Mouse (Mus musculus): ENCODE results near the gene Abca1. TPM values are rescaled to one million over a fixed set of nuclear protein-coding genes. Genes with fewer than 3 reads are reported as not detected.

Abca1 gene
- polyA plus RNA-seq, 1 experiment, result 9.3 TPM

GRCm38 (mm10) chr4:53137087-53137486 lies 22.6 kb downstream of the Abca1 start:
- WGBS, result 87% methylated on average over 2 of the region's 2 CpGs
- Histone ChIP-seq H3K36me3 (ENCODE audit: control insufficient read depth, insufficient read depth, low read length) (peaks cover 1% of the 10 kb centered on the region; the same call in 1 of the 2 replicates), H3K27ac (ENCODE audit: insufficient read depth, low read depth, low read length) (no peak overlapping the region), H3K4me1 (ENCODE audit: control insufficient read depth, insufficient read depth, low read length) (peaks cover 6% of the 10 kb centered on the region; the same call in 1 of the 2 replicates), H3K4me3 (ENCODE audit: insufficient read depth, low read depth, low read length) (no peak overlapping the region), H3K27me3 (replicated peaks; ENCODE audit: control insufficient read depth, insufficient read depth, low read length) (no peaks in the 10 kb centered on the region)
- no peak for TF ChIP-seq POLR2A (IDR thresholded peaks at IDR 0.05; ENCODE audit: low read depth, low read length)
- no peak for TF ChIP-seq CTCF (conservative IDR thresholded peaks at IDR 0.05; ENCODE audit: insufficient read depth, insufficient read length, low read depth, low read length)
- DNase-seq, result no peak

- Histone ChIP-seq H3K36me3 (ENCODE audit: control insufficient read depth, insufficient read depth, low read length) (peaks cover 2% of the 10 kb centered on the region), H3K27ac (ENCODE audit: insufficient read depth, low read depth, low read length) (no peak overlapping the region), H3K4me1 (ENCODE audit: control insufficient read depth, insufficient read depth, low read length) (peaks cover 6% of the 10 kb centered on the region; the same call in 1 of the 2 replicates), H3K27me3 (replicated peaks; ENCODE audit: control insufficient read depth, insufficient read depth, low read length) (no peaks in the 10 kb centered on the region), H3K4me3 (ENCODE audit: insufficient read depth, low read depth, low read length) (no peak overlapping the region)
- TF ChIP-seq POLR2A (IDR thresholded peaks at IDR 0.05; ENCODE audit: low read depth, low read length) (no peak), CTCF (conservative IDR thresholded peaks at IDR 0.05; ENCODE audit: insufficient read depth, insufficient read length, low read depth, low read length) (no peak)
- DNase-seq, result peak; percentile 38
- WGBS, result 54% methylated on average over 7 of the region's 7 CpGs
Measured at GRCm38 (mm10) chr4:53134816-53135215, 24.9 kb downstream of the Abca1 start.

GRCm38 (mm10) chr4:53133995-53134394 lies 25.7 kb downstream of the Abca1 start:
- H3K4me1 ChIP-seq (ENCODE audit: control insufficient read depth, insufficient read depth, low read length), result no peaks in the 10 kb centered on the region
- TF ChIP-seq POLR2A (IDR thresholded peaks at IDR 0.05; ENCODE audit: low read depth, low read length), result no peak
- TF ChIP-seq CTCF (conservative IDR thresholded peaks at IDR 0.05; ENCODE audit: insufficient read depth, insufficient read length, low read depth, low read length), result no peak
- H3K27me3 ChIP-seq (replicated peaks; ENCODE audit: control insufficient read depth, insufficient read depth, low read length), result no peaks in the 10 kb centered on the region
- H3K27ac ChIP-seq (ENCODE audit: insufficient read depth, low read depth, low read length), result no peak overlapping the region
- H3K4me3 ChIP-seq (ENCODE audit: insufficient read depth, low read depth, low read length), result no peak overlapping the region
- no peak for DNase-seq
- peaks cover 3% of the 10 kb centered on the region for H3K36me3 ChIP-seq (ENCODE audit: control insufficient read depth, insufficient read depth, low read length)
- WGBS, result 88% methylated on average over 4 of the region's 4 CpGs

GRCm38 (mm10) chr4:53131538-53131937 lies 28.2 kb downstream of the Abca1 start:
- H3K36me3 ChIP-seq (ENCODE audit: control insufficient read depth, insufficient read depth, low read length), result peaks cover 13% of the 10 kb centered on the region

GRCm38 (mm10) chr4:53130622-53131517 lies 28.8 kb downstream of the Abca1 start:
- no peaks in the 10 kb centered on the region for H3K4me1 ChIP-seq (ENCODE audit: control insufficient read depth, insufficient read depth, low read length)
- H3K27ac ChIP-seq (ENCODE audit: insufficient read depth, low read depth, low read length), result no peak overlapping the region
- no peak overlapping the region for H3K4me3 ChIP-seq (ENCODE audit: insufficient read depth, low read depth, low read length)
- TF ChIP-seq POLR2A (IDR thresholded peaks at IDR 0.05; ENCODE audit: low read depth, low read length) (no peak), CTCF (conservative IDR thresholded peaks at IDR 0.05; ENCODE audit: insufficient read depth, insufficient read length, low read depth, low read length) (no peak)
- WGBS, result 72% methylated on average over 6 of the region's 6 CpGs
- peaks cover 13% of the 10 kb centered on the region for H3K36me3 ChIP-seq (ENCODE audit: control insufficient read depth, insufficient read depth, low read length)
- no peak for DNase-seq
- no peaks in the 10 kb centered on the region for H3K27me3 ChIP-seq (replicated peaks; ENCODE audit: control insufficient read depth, insufficient read depth, low read length)

More at GRCm38 (mm10) chr4:53131538-53131937, 28.2 kb downstream of the Abca1 start:
- no peak overlapping the region for H3K4me3 ChIP-seq (ENCODE audit: insufficient read depth, low read depth, low read length)
- no peaks in the 10 kb centered on the region for H3K27me3 ChIP-seq (replicated peaks; ENCODE audit: control insufficient read depth, insufficient read depth, low read length)
- no peak overlapping the region for H3K27ac ChIP-seq (ENCODE audit: insufficient read depth, low read depth, low read length)
- TF ChIP-seq POLR2A (IDR thresholded peaks at IDR 0.05; ENCODE audit: low read depth, low read length), result no peak
- TF ChIP-seq CTCF (conservative IDR thresholded peaks at IDR 0.05; ENCODE audit: insufficient read depth, insufficient read length, low read depth, low read length), result no peak
- 96% methylated on average over 5 of the region's 5 CpGs for WGBS
- no peak for DNase-seq
- H3K4me1 ChIP-seq (ENCODE audit: control insufficient read depth, insufficient read depth, low read length), result no peaks in the 10 kb centered on the region

GRCm38 (mm10) chr4:53129716-53130301 lies 29.9 kb downstream of the Abca1 start:
- H3K27me3 ChIP-seq (replicated peaks; ENCODE audit: control insufficient read depth, insufficient read depth, low read length), result no peaks in the 10 kb centered on the region
- peaks cover 13% of the 10 kb centered on the region for H3K36me3 ChIP-seq (ENCODE audit: control insufficient read depth, insufficient read depth, low read length)
- no peaks in the 10 kb centered on the region for H3K4me1 ChIP-seq (ENCODE audit: control insufficient read depth, insufficient read depth, low read length)
- no peak overlapping the region for H3K27ac ChIP-seq (ENCODE audit: insufficient read depth, low read depth, low read length)
- 93% methylated on average over 11 of the region's 11 CpGs for WGBS
- no peak for DNase-seq
- no peak overlapping the region for H3K4me3 ChIP-seq (ENCODE audit: insufficient read depth, low read depth, low read length)
- TF ChIP-seq CTCF (conservative IDR thresholded peaks at IDR 0.05; ENCODE audit: insufficient read depth, insufficient read length, low read depth, low read length), result no peak
- no peak for TF ChIP-seq POLR2A (IDR thresholded peaks at IDR 0.05; ENCODE audit: low read depth, low read length)

GRCm38 (mm10) chr4:53127266-53127665 lies 32.4 kb downstream of the Abca1 start:
- Histone ChIP-seq H3K27ac (ENCODE audit: insufficient read depth, low read depth, low read length) (no peak overlapping the region), H3K4me3 (ENCODE audit: insufficient read depth, low read depth, low read length) (no peak overlapping the region)
- TF ChIP-seq POLR2A (IDR thresholded peaks at IDR 0.05; ENCODE audit: low read depth, low read length) (no peak), CTCF (conservative IDR thresholded peaks at IDR 0.05; ENCODE audit: insufficient read depth, insufficient read length, low read depth, low read length) (no peak)

More at GRCm38 (mm10) chr4:53127266-53127665, 32.4 kb downstream of the Abca1 start:
- no peaks in the 10 kb centered on the region; the same call in 1 of the 2 replicates for H3K4me1 ChIP-seq (ENCODE audit: control insufficient read depth, insufficient read depth, low read length)
- H3K27me3 ChIP-seq (replicated peaks; ENCODE audit: control insufficient read depth, insufficient read depth, low read length), result no peaks in the 10 kb centered on the region
- no peak for DNase-seq
- WGBS, result 96% methylated on average over 5 of the region's 5 CpGs
- H3K36me3 ChIP-seq (ENCODE audit: control insufficient read depth, insufficient read depth, low read length), result peaks cover 13% of the 10 kb centered on the region
